Mouse (Mus musculus) erythroid progenitor cell, adult 5-6 weeks (primary cell): ENCODE data around the gene Vmn2r117. TPM values are rescaled to one million over a fixed set of nuclear protein-coding genes. Genes with fewer than 3 reads are reported as not detected.
"Not testable (repeated sequence)": the region's sequence is repeated elsewhere in the genome, so short reads cannot be mapped to it uniquely, and the experiment has no call there.

Experiments
- ATAC-seq: replicated peaks from 2 replicates; pipeline ENCODE4 v1.8.0; 2016; ENCODE audit warnings: moderate number of reproducible peaks, mild to moderate bottlenecking, moderate TSS enrichment, inconsistent platforms; ENCODE audit not compliant: poor library complexity, low FRiP score, severe bottlenecking
- total RNA-seq, 2 experiments: library from RNA; stranded (forward) in 1 of 2; stranded (reverse) in 1 of 2; fragments of 150-400 nt in 1 of 2; fragments of 186-747, 209-891 nt in 1 of 2; gene quantifications; 2 replicates each; pipeline versions ENCODE4 v1.2.3 to v1.2.4; 2015 to 2017; ENCODE audit warnings: low replicate concordance in 2 of 2

Gene Vmn2r117
- total RNA-seq (2015; ENCODE audit: low replicate concordance): not detected in 2 replicates
- total RNA-seq (2017; ENCODE audit: low replicate concordance): not detected in 2 replicates

- not testable (repeated sequence) for ATAC-seq
These were observed at the start of gene Vmn2r117 for GRCm38 (mm10) chr17:23479599-23479998. Vmn2r117 (minus strand) TSS chr17:23479699.

DNA sequence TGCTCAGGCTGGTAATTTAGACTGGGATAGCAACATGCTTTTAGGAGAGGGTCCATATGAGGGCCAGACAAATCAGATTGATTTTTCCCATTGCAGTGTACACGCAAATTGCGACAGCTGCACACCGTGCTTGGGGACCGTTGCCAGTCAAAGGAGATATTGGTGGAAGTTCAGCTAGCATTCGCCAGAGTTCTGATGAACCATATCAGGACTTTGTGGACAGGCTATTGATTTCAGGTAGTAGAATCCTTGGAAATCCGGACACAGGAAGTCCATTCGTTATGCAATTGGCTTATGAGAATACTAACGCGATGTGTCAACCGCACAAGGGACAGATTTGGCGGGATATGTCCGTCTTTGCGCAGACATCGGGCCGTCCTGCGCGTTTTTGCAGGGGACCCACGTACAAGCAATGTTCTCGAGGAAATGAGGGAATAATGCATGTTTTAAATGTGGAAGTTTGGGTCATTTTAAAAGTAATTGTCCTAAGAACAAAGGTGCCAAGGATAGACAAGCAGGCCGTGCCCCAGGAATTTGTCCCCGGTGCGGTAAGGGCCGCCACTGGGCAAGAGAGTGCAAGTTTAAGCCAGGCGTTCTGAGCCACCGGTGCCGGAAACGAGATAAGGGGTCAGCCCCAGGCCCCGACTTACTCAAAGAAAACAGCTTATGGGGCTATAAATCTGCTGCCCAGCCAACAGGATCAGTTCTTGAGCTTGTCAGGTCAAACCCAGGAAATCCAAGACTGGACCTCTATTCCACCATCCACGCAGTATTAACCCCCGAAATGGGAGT is 43.6 kb upstream of the Vmn2r117 start:
- ATAC-seq: not testable (repeated sequence)

GRCm38 (mm10) chr17:23518701-23519423 is 39.4 kb upstream of the Vmn2r117 start:
- no peak for ATAC-seq

- no peak for ATAC-seq
These were observed 46.3 kb downstream of the Vmn2r117 start for GRCm38 (mm10) chr17:23433150-23433679.

Other genes starting within 250 kb of the Vmn2r117 start
- not detected in 2 replicates for gene Vmn2r114, start 167.2 kb downstream of the Vmn2r117 start, total RNA-seq (2015; ENCODE audit: low replicate concordance)
- gene Vmn2r114, start 167.2 kb downstream of the Vmn2r117 start, total RNA-seq (2017; ENCODE audit: low replicate concordance): not detected in 2 replicates
- not detected in 2 replicates for gene Vmn2r115, start 136.0 kb downstream of the Vmn2r117 start, total RNA-seq (2015; ENCODE audit: low replicate concordance)
- gene Vmn2r115, start 136.0 kb downstream of the Vmn2r117 start, total RNA-seq (2017; ENCODE audit: low replicate concordance): not detected in 2 replicates
- gene Vmn2r116, start 95.1 kb downstream of the Vmn2r117 start, total RNA-seq (2015; ENCODE audit: low replicate concordance): not detected in 2 replicates
- not detected in 2 replicates for gene Vmn2r116, start 95.1 kb downstream of the Vmn2r117 start, total RNA-seq (2017; ENCODE audit: low replicate concordance)
- gene Zfp213, start 84.5 kb upstream of the Vmn2r117 start, total RNA-seq (2015; ENCODE audit: low replicate concordance): 2.2 and 3.4 TPM in 2 replicates
- gene Zfp213, start 84.5 kb upstream of the Vmn2r117 start, total RNA-seq (2017; ENCODE audit: low replicate concordance): 0.90 and 1.4 TPM in 2 replicates
- not detected in 2 replicates for gene Zfp13, start 119.8 kb upstream of the Vmn2r117 start, total RNA-seq (2015; ENCODE audit: low replicate concordance)
- gene Zfp13, start 119.8 kb upstream of the Vmn2r117 start, total RNA-seq (2017; ENCODE audit: low replicate concordance): not detected in 2 replicates
- gene Zscan10, start 121.2 kb upstream of the Vmn2r117 start, total RNA-seq (2015; ENCODE audit: low replicate concordance): not detected in 2 replicates
- not detected in 2 replicates for gene Zscan10, start 121.2 kb upstream of the Vmn2r117 start, total RNA-seq (2017; ENCODE audit: low replicate concordance)
- gene Mmp25, start 165.6 kb upstream of the Vmn2r117 start, total RNA-seq (2015; ENCODE audit: low replicate concordance): 4.6 and 7.9 TPM in 2 replicates
- gene Mmp25, start 165.6 kb upstream of the Vmn2r117 start, total RNA-seq (2017; ENCODE audit: low replicate concordance): 1.3 and 1.5 TPM in 2 replicates
- gene Bicdl2, start 180.8 kb upstream of the Vmn2r117 start, total RNA-seq (2015; ENCODE audit: low replicate concordance): not detected in 2 replicates
- not detected in 2 replicates for gene Bicdl2, start 180.8 kb upstream of the Vmn2r117 start, total RNA-seq (2017; ENCODE audit: low replicate concordance)
- gene Hcfc1r1, start 193.9 kb upstream of the Vmn2r117 start, total RNA-seq (2015; ENCODE audit: low replicate concordance): 6.3 and 15.9 TPM in 2 replicates
- 8.6 and 11.0 TPM in 2 replicates for gene Hcfc1r1, start 193.9 kb upstream of the Vmn2r117 start, total RNA-seq (2017; ENCODE audit: low replicate concordance)
- gene Thoc6, start 194.2 kb upstream of the Vmn2r117 start, total RNA-seq (2015; ENCODE audit: low replicate concordance): 11.3 and 11.9 TPM in 2 replicates
- 3.5 and 4.0 TPM in 2 replicates for gene Thoc6, start 194.2 kb upstream of the Vmn2r117 start, total RNA-seq (2017; ENCODE audit: low replicate concordance)
- gene Tnfrsf12a, start 197.8 kb upstream of the Vmn2r117 start, total RNA-seq (2015; ENCODE audit: low replicate concordance): 5.0 TPM in 1 of 2 replicates, not detected in the other
- gene Tnfrsf12a, start 197.8 kb upstream of the Vmn2r117 start, total RNA-seq (2017; ENCODE audit: low replicate concordance): 6.1 TPM in 1 of 2 replicates, not detected in the other
- not detected in 2 replicates for gene Cldn6, start 199.6 kb upstream of the Vmn2r117 start, total RNA-seq (2015; ENCODE audit: low replicate concordance)
- not detected in 2 replicates for gene Cldn6, start 199.6 kb upstream of the Vmn2r117 start, total RNA-seq (2017; ENCODE audit: low replicate concordance)
- gene Cldn9, start 204.3 kb upstream of the Vmn2r117 start, total RNA-seq (2015; ENCODE audit: low replicate concordance): not detected in 2 replicates
- not detected in 2 replicates for gene Cldn9, start 204.3 kb upstream of the Vmn2r117 start, total RNA-seq (2017; ENCODE audit: low replicate concordance)
- gene 1520401A03Rik, start 243.1 kb upstream of the Vmn2r117 start, total RNA-seq (2015; ENCODE audit: low replicate concordance): not detected in 2 replicates
- gene 1520401A03Rik, start 243.1 kb upstream of the Vmn2r117 start, total RNA-seq (2017; ENCODE audit: low replicate concordance): not detected in 2 replicates
- gene Pkmyt1, start 246.6 kb upstream of the Vmn2r117 start, total RNA-seq (2015; ENCODE audit: low replicate concordance): 50.3 and 81.4 TPM in 2 replicates
- 30.7 and 39.9 TPM in 2 replicates for gene Pkmyt1, start 246.6 kb upstream of the Vmn2r117 start, total RNA-seq (2017; ENCODE audit: low replicate concordance)